Mouse (Mus musculus) right cerebral cortex, adult 18-20 months (tissue): ENCODE measurements at regions not wholly inside any gene's neighbourhood (a gene's known extent, or its start where the extent isn't known, plus 50 kb on each side); places are given as distances from the start of the nearest gene placed in this dataset.

ENCODE experiments used
- DNase-seq: peaks from one replicate; pipeline ENCODE4 v3.0.0; 2022; ENCODE audit warnings: mixed read lengths

DNA sequence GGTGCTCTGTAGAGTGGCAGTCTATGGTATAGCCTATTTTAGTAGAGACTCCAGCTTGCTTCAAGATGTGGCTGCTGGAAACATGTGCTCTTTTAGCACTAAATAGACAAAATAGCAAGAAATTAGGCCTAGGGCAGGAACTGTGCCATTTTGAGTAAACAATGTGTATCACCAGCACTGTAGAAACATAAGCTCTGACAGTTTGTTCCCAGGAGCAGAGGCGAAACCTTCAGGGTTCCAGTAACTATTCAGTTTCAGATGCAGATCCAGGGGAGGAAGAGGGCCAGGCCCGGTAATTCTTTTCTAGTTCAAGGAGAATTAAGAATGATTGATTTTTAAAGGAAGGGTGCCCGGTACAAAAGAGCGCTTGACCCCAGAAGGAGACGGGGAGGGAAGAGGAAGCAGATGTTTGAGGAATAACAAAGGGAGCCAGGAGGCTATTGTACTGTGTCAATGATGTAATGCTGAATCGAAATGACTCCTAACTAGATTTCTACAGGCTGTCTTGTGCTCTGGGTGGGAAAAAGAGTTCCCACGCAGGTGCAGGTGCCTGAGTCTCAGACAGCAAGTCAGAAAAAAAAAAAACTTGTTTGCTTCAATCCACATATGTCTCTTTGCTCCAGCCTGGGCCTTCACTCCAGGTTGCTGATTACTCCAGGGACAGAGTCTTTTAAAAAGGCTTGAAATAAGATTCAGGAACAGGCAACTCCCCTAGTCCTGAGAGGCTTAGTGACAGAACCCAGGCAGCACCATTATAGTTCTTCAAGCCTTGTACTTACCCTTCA lies 57.4 kb upstream of the Tex13c2 start:
- no peak for DNase-seq
